Mouse (Mus musculus) neural tube, embryonic 14.5 days (tissue): Measurements from ENCODE around the gene Gm3173. TPM values are rescaled to one million over a fixed set of nuclear protein-coding genes. Genes with fewer than 3 reads are reported as not detected.
"Not testable (repeated sequence)": the region's sequence is repeated elsewhere in the genome, so short reads cannot be mapped to it uniquely, and the experiment has no call there.

Source experiments
- ATAC-seq: fragments of 200-750 bp; cut with Nextera tagmentation; 2 replicates; pipeline ENCODE4 v1.8.0; 2017; ENCODE audit warnings: low read depth, mild to moderate bottlenecking, moderate TSS enrichment, moderate library complexity
- H3K27ac ChIP-seq: fragments of 300-500 bp; sonication (generic); 2 replicates; pipeline ENCODE4 v1.5.1; 2014; ENCODE audit warnings: low read depth, mild to moderate bottlenecking, control low read depth, low read length, moderate library complexity, mixed read lengths
- H3K27me3 ChIP-seq: fragments of 300-500 bp; sonication (generic); 2 replicates; pipeline ENCODE4 v1.6.1; 2014; ENCODE audit warnings: low read length; ENCODE audit not compliant: control insufficient read depth, insufficient read depth
- H3K36me3 ChIP-seq: fragments of 300-500 bp; sonication (generic); 2 replicates; pipeline ENCODE4 v1.6.1; 2014; ENCODE audit warnings: low read length, mixed read lengths; ENCODE audit not compliant: control insufficient read depth, insufficient read depth
- H3K4me1 ChIP-seq: fragments of 300-500 bp; sonication (generic); 2 replicates; pipeline ENCODE4 v1.6.1; 2014; ENCODE audit warnings: low read length; ENCODE audit not compliant: control insufficient read depth, insufficient read depth
- H3K4me2 ChIP-seq: fragments of 300-500 bp; sonication (generic); 2 replicates; pipeline ENCODE4 v1.6.1; 2014; ENCODE audit warnings: mild to moderate bottlenecking, low read depth, low read length, control low read depth
- H3K4me3 ChIP-seq: fragments of 300-500 bp; sonication (generic); 2 replicates; pipeline ENCODE4 v1.5.1; 2014; ENCODE audit warnings: low read depth, low read length, control low read depth, mixed read lengths
- H3K9ac ChIP-seq: fragments of 300-500 bp; sonication (generic); replicated peaks from 2 replicates; pipeline ENCODE4 v1.6.1; 2014; ENCODE audit warnings: low read depth, mild to moderate bottlenecking, control low read depth, low read length, mixed read lengths
- H3K9me3 ChIP-seq: fragments of 300-500 bp; sonication (generic); 2 replicates; pipeline ENCODE4 v1.6.1; 2016; ENCODE audit warnings: low read length; ENCODE audit not compliant: control insufficient read depth
- WGBS: fragments of 180-500 bp; shearing (Covaris S2); extraction: QIAGEN DNeasy Blood & Tissue Kit; methylation state at CpG from one replicate; pipeline ENCODE4 v1.1.7; 2014; 5-methylcytosine and 5-hydroxymethylcytosine counted together
- polyA plus RNA-seq: library from polyadenylated mRNA; unstranded; fragments of >200 nt; fragmentation: Nextera tagmentation; extraction: Ambion mirVana; gene quantifications from 2 replicates; pipeline ENCODE4 v1.2.1, GENCODE M21; 2014

Gm3173 gene
- polyA plus RNA-seq, 1 experiment from 2014 or later: 1.2 TPM

DNA sequence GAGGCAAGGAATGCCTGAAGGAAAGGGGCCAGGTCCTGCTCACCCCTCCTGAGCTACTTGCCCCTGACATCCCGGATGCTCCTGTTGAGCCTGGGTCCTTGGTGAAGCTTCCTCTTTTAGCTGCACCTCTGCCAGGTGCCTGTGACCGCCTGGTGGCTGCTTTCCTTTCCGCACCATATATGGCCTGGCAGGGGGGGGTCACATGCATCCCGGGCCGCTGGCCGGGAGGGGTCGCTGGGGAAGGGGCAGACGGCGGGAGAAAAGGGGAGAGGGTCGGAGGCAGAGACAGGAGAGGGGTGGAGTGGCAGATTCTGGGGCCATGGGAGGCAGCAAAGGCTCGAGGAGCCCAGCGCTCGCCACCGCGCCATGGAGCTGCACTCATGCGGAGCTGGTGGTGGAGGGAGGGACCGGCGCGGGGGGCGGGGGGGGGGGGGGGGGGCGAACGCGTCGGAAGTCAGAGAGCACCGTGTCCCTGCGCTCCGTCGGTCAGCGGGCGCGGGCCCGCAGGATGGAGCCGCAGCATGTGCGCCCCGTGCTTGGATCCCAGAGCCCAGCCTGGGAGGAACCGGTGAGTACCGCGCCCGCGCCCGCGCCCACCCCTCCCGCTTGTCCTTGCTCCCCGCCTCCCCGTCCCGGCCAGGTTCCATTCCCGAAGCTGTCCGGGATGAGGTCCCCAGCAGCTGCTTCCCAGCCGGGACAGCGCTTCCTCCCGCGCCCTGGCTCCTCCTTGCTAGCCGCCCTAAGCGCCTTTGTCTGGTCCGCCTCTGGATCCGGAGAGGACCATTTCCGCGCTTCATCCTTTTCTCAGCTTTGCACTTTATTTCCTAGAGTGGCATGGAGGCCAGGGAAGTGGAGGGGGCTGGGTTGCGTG lies 15.6 kb upstream of the Gm3173 start, which contains the start of gene Gm3164:
Gene Gm3164 (plus strand): TSS at position 484 of the 871 bp plus-strand sequence.
- H3K4me1 ChIP-seq, H3K9me3 ChIP-seq, H3K27me3 ChIP-seq, H3K36me3 ChIP-seq, H3K27ac ChIP-seq: not testable (repeated sequence)
- Histone ChIP-seq H3K4me2 (peak within 1 kb of the TSS; percentile 49), H3K9ac (peak within 1 kb of the TSS; percentile 41; the same call in 1 of the 2 replicates), H3K4me3 (peak within 1 kb of the TSS; percentile 35)
- WGBS: 0% methylated on average over 26 of the region's 59 CpGs
- peak; percentile 79 for ATAC-seq

DNA sequence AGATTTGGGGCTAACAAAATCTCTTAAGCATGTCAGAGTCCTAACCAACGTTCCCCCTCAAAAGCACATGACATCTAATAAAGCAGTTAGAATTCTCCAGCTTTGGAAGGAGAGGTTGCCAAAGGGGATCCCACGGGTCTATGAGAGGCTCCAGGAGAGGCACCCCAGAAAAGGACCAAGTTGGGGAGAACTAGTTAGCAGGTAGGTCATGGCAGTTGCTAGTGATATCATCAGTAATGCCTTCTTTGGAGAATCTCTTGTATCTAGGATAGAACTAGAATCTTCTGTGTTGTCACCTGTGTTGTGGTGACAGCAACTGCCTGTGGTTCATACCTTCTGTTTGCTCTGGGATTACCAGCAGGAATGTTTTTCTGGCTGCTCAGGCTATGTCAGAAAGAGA lies 50.7 kb downstream of the Gm3173 start, which contains the start of gene Gm3182:
Gene Gm3182 (plus strand): TSS at position 301 of the 400 bp plus-strand sequence.
- H3K4me3 ChIP-seq, H3K9ac ChIP-seq, H3K36me3 ChIP-seq, H3K4me1 ChIP-seq, H3K4me2 ChIP-seq, H3K9me3 ChIP-seq, ATAC-seq, H3K27me3 ChIP-seq, H3K27ac ChIP-seq: not testable (repeated sequence)
- no CpG with 5 or more reads among the region's 2 CpGs for WGBS

DNA sequence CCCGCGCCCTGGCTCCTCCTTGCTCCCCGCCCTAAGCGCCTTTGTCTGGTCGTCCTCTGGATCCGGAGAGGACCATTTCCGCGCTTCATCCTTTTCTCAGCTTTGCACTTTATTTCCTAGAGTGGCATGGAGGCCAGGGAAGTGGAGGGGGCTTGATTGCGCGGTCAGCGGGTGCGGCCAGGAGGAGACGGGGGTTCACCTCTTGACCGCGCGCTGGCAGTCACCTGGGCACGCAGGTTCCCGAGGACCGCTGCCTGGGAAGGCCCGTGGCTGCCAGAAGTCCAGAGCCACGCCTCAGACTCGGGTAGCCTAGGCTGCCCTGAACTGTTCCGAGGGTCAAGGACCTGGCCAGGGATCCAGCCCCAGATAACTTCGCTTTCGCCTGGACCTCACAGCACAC lies 68.6 kb downstream of the Gm3173 start:
- H3K9me3 ChIP-seq, H3K27me3 ChIP-seq, H3K9ac ChIP-seq, H3K27ac ChIP-seq, H3K36me3 ChIP-seq, ATAC-seq, H3K4me1 ChIP-seq: not testable (repeated sequence)
- WGBS: 3% methylated on average over 15 of the region's 25 CpGs
- peak overlapping the region; percentile 35 for H3K4me2 ChIP-seq
- H3K4me3 ChIP-seq: peak overlapping the region; percentile 23; the same call in 1 of the 2 replicates

DNA sequence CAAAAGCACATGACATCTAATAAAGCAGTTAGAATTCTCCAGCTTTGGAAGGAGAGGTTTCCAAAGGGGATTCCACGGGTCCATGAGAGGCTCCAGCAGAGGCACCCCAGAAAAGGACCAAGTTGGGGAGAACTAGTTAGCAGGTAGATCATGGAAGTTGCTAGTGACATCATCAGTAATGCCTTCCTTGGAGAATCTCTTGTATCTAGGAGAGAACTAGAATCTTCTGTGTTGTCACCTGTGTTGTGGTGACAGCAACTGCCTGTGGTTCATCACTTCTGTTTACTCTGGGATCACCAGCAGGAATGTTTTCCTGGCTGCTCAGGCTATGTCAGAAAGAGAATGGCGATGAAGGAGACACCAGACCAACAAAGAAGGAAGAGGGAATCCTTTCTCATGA lies 124.3 kb downstream of the Gm3173 start, which contains the start of gene Gm3047:
Gene Gm3047 (plus strand): TSS at position 301 of the 400 bp plus-strand sequence.
- not testable (repeated sequence) for H3K4me2 ChIP-seq, H3K27me3 ChIP-seq, H3K4me1 ChIP-seq, H3K9ac ChIP-seq, ATAC-seq, H3K9me3 ChIP-seq, H3K27ac ChIP-seq, H3K4me3 ChIP-seq, H3K36me3 ChIP-seq
- WGBS: no CpG with 5 or more reads among the region's 2 CpGs

Other genes starting within 250 kb of the Gm3173 start
- 9.9 and 12.7 TPM in 2 replicates for gene Gm2974, start 248.4 kb upstream of the Gm3173 start, polyA plus RNA-seq
- gene Gm3138, start 181.4 kb upstream of the Gm3173 start, polyA plus RNA-seq: not detected in 2 replicates
- gene Gm3149, start 113.7 kb upstream of the Gm3173 start, polyA plus RNA-seq: not detected in 2 replicates
- 5.6 and 8.5 TPM in 2 replicates for gene 2610042L04Rik, start 96.2 kb upstream of the Gm3173 start, polyA plus RNA-seq
- not detected in 2 replicates for gene Gm3159, start 33.5 kb upstream of the Gm3173 start, polyA plus RNA-seq
- 6.8 and 8.9 TPM in 2 replicates for gene Gm3164, start 15.5 kb upstream of the Gm3173 start, polyA plus RNA-seq
- not detected in 2 replicates for gene Gm3182, start 50.8 kb downstream of the Gm3173 start, polyA plus RNA-seq
- not detected in 2 replicates for gene Gm3047, start 124.4 kb downstream of the Gm3173 start, polyA plus RNA-seq
- not detected in 2 replicates for gene Gm8159, start 201.4 kb downstream of the Gm3173 start, polyA plus RNA-seq
- 0.89 and 2.1 TPM in 2 replicates for gene Gm3239, start 233.2 kb downstream of the Gm3173 start, polyA plus RNA-seq